Mouse (Mus musculus): ENCODE results near the gene Ptprn2. TPM values are rescaled to one million over a fixed set of nuclear protein-coding genes. Genes with fewer than 3 reads are reported as not detected.
A peak's percentile ranks its signal among the peaks of the same experiment; 100 is the strongest.

Ptprn2 gene
- polyA plus RNA-seq, 1 experiment from 2014 or later: 12.2 TPM

DNA sequence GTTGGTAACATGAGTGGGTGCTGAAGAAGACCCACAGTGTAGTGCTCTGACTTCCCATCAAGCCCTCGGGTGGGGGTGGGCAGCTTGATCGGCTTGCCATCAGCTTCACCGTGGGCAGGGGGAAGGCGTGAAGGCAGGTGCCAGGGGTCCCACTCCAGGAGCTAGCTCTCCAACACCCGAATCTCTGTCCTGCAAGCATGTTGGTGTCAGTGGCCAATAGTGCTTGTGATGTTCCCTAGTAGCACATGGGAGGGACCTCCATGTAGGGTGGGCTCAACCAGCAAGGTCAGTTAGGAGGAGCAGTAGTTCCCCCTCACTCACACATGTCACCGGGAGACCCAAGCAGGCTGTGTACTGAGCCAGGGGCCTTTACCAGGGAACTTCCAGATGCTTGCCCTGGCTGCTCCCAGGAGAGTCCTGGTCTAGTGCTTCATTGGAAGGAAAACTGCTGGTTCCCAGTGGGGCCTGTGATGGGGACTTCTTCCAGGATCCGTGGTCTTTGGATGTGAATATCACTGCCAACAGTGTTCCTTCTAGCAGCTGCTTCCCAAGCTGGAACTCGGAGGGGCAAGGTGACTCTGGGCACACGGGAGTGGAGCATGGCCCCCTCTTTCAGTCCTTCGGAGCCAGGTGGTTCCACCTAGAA, 569.5 kb downstream of the Ptprn2 start:
- Histone ChIP-seq H3K4me3 (no peak overlapping the region), H3K27me3 (peaks cover 6% of the 10 kb centered on the region; the same call in 1 of the 2 replicates), H3K9me3 (no peaks in the 10 kb centered on the region), H3K4me2 (replicated peaks) (peak overlapping the region; percentile 40; the same call in 1 of the 2 replicates), H3K4me1 (peaks cover 43% of the 10 kb centered on the region), H3K27ac (replicated peaks) (peak overlapping the region; percentile 98), H3K9ac (replicated peaks) (no peak overlapping the region), H3K36me3 (no peaks in the 10 kb centered on the region)
- peak; percentile 35 for ATAC-seq (ENCODE audit: low FRiP score, low read depth)
- 50% methylated on average over 10 of the region's 10 CpGs for WGBS

DNA sequence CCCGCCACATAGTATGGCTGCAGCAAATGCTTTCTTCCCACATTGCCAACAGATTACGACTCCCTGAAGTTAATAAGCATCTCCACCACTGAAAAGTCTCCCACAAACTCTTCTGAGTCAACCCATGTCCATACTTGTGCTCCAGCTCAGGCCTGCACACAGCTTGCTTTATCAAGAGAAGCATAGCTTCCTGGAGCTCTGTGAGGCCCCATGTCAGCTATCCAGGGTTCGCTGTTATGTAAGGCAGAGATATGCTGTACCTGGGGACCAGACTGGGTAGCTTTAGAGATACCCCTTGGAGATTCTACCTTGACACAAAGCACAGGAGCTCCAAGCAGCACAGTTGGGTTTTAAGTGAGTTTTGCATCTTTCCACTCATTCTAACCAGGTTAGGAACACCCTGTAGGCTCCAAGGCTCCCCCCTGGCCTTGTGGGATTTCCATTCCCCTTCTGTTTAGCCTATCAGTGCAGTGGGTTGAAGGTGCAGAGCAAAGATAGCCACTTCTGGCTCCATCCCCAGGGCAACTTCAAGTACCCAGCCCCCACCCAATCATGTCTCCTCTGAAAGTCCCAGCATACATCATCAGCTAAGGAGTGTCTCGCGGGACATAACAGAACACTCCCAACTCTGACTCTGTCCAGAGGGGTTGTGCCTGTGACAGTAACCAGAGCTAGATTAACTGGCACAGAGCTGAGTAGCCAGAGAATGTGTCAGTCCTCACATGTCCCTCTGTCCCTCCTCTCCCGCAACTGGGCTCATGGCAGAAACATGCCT, 572.9 kb downstream of the Ptprn2 start:
- H3K27me3 ChIP-seq: peaks cover 9% of the 10 kb centered on the region; the same call in 1 of the 2 replicates
- H3K4me3 ChIP-seq: no peak overlapping the region
- no peak overlapping the region for H3K4me2 ChIP-seq (replicated peaks)
- ATAC-seq (ENCODE audit: low FRiP score, low read depth): no peak
- H3K9ac ChIP-seq (replicated peaks): no peak overlapping the region
- H3K4me1 ChIP-seq: peaks cover 28% of the 10 kb centered on the region
- H3K27ac ChIP-seq (replicated peaks): no peak overlapping the region
- H3K9me3 ChIP-seq: no peaks in the 10 kb centered on the region
- WGBS: 87% methylated on average over 6 of the region's 6 CpGs
- no peaks in the 10 kb centered on the region for H3K36me3 ChIP-seq

DNA sequence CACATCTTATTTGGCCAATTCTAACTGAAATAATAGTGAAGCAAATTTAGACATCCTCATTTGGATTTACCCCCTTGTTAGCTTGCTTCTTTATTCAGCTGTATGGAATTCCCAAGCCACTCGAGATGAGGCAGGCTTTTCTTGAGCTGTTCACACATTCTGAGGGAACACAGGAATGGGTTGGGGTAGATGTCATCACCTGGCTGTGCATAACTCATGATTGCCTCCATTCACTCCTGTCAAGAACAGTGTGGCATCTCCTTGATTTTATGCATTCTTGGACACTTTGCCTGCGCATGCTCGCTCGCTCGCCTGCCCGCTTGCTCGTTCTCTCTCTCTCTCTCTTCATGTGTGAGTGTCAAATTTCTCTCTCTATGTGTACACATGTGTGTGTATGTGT, 573.5 kb downstream of the Ptprn2 start:
- Histone ChIP-seq H3K36me3 (no peaks in the 10 kb centered on the region), H3K4me3 (no peak overlapping the region), H3K4me2 (replicated peaks) (no peak overlapping the region), H3K9ac (replicated peaks) (no peak overlapping the region), H3K4me1 (peaks cover 22% of the 10 kb centered on the region), H3K9me3 (no peaks in the 10 kb centered on the region), H3K27me3 (peaks cover 9% of the 10 kb centered on the region; the same call in 1 of the 2 replicates), H3K27ac (replicated peaks) (no peak overlapping the region)
- 85% methylated on average over 7 of the region's 7 CpGs for WGBS
- ATAC-seq (ENCODE audit: low FRiP score, low read depth): no peak

DNA sequence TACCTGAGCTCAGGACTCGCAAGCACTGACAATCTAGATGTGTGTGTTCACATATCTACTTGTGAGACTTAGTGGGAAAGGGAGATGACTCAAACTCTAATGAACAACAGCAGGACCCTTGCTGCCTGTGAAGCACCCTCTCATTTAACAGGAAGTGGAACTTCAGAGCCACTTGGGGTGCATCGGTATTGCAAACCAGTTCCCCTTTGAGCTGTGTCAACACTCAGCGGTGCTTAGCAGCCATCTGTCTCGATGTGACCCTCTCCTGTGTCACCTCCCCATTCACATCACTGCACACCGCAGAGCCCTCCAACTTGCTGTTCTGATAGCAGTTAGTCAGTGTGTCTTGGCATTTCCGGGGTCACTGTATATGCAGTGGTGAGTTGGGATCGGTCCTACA, 592.1 kb downstream of the Ptprn2 start:
- no peaks in the 10 kb centered on the region for H3K4me1 ChIP-seq
- no peaks in the 10 kb centered on the region for H3K9me3 ChIP-seq
- no peaks in the 10 kb centered on the region for H3K27me3 ChIP-seq
- H3K27ac ChIP-seq (replicated peaks): no peak overlapping the region
- no peak overlapping the region for H3K4me3 ChIP-seq
- no peak for ATAC-seq (ENCODE audit: low FRiP score, low read depth)
- no peaks in the 10 kb centered on the region for H3K36me3 ChIP-seq
- H3K4me2 ChIP-seq (replicated peaks): no peak overlapping the region
- H3K9ac ChIP-seq (replicated peaks): no peak overlapping the region
- WGBS: 80% methylated on average over 7 of the region's 7 CpGs

DNA sequence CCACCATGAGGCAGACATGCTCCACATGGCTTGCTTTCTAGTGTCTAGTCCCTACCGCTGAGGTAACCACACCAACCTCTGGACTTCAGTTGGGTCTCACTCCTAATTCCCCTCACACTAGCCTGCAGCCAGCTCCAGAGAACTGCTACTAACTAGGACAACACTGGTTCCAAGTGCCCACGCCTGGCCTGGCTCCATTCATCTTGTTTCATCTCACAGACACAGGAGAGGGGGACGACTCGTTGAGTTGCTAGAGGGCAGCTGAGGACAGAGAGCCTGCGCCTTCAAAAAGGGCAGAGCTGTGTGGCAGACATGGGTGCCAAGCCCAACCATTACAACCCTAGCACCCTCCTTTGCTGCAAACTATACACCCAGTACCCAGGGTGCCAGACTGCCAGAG, 593.4 kb downstream of the Ptprn2 start:
- Histone ChIP-seq H3K9ac (replicated peaks) (no peak overlapping the region), H3K27me3 (no peaks in the 10 kb centered on the region), H3K27ac (replicated peaks) (no peak overlapping the region), H3K36me3 (no peaks in the 10 kb centered on the region), H3K4me3 (no peak overlapping the region), H3K4me1 (peaks cover 8% of the 10 kb centered on the region), H3K4me2 (replicated peaks) (no peak overlapping the region), H3K9me3 (no peaks in the 10 kb centered on the region)
- 84% methylated on average over 5 of the region's 5 CpGs for WGBS
- ATAC-seq (ENCODE audit: low FRiP score, low read depth): no peak

DNA sequence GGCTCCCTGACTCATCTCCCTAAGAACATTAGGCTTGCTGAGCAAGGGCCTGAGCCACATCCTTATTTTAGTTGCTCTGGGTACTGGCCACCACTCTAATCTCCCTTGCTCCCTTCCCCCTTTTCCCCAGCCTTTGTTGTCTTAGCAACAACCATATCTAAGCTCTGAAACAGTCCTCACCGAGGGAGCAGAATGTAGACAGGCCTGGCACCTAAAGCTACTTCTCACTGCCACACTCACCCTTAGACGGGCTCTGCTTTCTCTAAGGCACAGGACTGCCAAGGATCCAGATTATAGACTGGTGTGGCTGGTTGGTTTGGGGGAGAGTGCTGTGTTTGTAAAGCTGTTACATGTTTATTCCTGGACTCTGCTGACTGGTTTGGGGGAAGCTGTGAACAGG, 594.2 kb downstream of the Ptprn2 start:
- 34% methylated on average over 2 of the region's 2 CpGs for WGBS
- H3K4me1 ChIP-seq: peaks cover 15% of the 10 kb centered on the region
- H3K27me3 ChIP-seq: no peaks in the 10 kb centered on the region
- no peak overlapping the region for H3K4me2 ChIP-seq (replicated peaks)
- no peak overlapping the region for H3K4me3 ChIP-seq
- no peak overlapping the region for H3K27ac ChIP-seq (replicated peaks)
- no peaks in the 10 kb centered on the region for H3K36me3 ChIP-seq
- ATAC-seq (ENCODE audit: low FRiP score, low read depth): no peak
- no peaks in the 10 kb centered on the region for H3K9me3 ChIP-seq
- no peak overlapping the region for H3K9ac ChIP-seq (replicated peaks)

DNA sequence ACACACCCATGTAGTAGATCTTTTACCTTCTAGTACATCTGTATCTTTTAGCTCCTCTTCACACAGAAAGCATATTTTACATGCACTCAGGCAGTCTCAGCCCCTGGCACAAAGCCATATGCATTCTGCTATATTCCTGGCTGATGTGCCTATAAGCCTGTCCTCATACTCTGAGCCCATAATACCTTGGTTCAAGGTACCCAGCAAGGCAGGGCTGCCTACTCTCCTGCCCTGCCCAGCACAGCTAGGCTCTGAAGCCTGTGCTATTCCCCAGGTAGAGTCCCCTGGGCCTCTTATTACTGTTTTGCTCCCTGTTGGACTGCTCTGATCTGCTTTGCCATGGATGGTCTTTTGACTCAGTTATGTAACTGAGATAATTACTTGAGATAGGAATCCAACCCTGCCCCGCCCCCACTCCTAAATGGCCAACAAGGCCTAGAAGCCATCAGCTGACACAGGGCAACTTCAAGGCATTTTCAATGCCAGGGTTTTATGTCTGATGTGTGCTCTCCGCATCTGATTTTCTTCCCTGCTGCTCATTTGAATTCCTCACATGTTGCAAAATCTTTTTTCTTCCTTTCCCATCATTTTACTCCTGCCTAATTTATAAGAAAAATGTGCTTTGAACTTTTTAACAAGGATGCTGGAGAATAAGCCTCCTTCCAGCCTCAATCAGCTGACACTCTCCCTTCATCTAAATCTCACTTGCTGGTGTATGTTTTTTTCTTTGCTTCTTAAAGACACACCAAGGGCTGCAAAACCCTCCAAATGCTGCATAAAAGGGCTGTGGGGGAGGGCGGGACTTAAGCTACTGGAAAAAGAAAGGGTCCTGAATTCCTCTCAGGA, 598.6 kb downstream of the Ptprn2 start:
- WGBS: 44% methylated on average over 3 of the region's 3 CpGs
- Histone ChIP-seq H3K27me3 (no peaks in the 10 kb centered on the region), H3K4me1 (peaks cover 22% of the 10 kb centered on the region), H3K9ac (replicated peaks) (0 out of 2 replicates have a peak overlapping the region, but pooled peaks have one; percentile 21), H3K36me3 (no peaks in the 10 kb centered on the region), H3K9me3 (no peaks in the 10 kb centered on the region), H3K4me3 (no peak overlapping the region), H3K27ac (replicated peaks) (peak overlapping the region; percentile 78), H3K4me2 (replicated peaks) (0 out of 2 replicates have a peak overlapping the region, but pooled peaks have one; percentile 1)
- ATAC-seq (ENCODE audit: low FRiP score, low read depth): peak; percentile 63

DNA sequence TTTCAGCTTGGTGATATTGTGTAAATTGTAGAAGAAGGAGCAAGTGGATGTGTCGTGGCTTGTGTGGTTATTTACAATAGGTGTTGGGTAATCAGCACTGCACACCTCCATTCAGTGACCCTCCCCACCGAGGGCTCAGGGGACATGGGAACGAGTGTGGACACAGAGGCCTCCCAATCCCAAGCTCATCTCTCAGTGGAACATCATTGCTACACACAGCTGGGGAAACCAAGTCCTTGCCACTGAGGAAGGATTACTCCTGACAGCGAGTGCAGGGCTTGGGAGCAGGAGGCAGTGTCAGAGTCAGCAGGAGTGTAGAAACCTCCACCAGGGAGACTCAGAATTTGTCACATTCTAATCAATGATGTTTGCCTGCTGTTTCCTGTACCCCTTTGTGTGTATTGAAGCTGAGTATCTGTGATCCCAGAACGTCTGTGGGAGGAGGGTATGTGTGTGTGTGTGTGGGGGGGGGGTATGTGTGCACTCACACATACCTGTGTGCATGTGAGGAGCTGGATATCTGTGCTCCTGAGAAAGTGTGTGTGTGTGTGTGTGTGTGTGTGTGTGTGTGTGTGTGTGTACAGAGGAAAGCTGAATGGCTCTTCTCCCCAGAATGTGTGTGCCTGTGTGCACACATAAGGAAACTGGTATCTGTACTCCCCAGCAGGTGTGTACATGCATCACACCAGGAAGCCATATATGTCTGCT, 599.3 kb downstream of the Ptprn2 start:
- Histone ChIP-seq H3K27ac (replicated peaks) (peak overlapping the region; percentile 78), H3K9ac (replicated peaks) (0 out of 2 replicates have a peak overlapping the region, but pooled peaks have one; percentile 21), H3K27me3 (no peaks in the 10 kb centered on the region), H3K9me3 (no peaks in the 10 kb centered on the region), H3K36me3 (no peaks in the 10 kb centered on the region), H3K4me3 (no peak overlapping the region), H3K4me2 (replicated peaks) (0 out of 2 replicates have a peak overlapping the region, but pooled peaks have one; percentile 1), H3K4me1 (peaks cover 22% of the 10 kb centered on the region)
- 17% methylated on average over 5 of the region's 5 CpGs for WGBS
- ATAC-seq (ENCODE audit: low FRiP score, low read depth): peak; percentile 52; the same call in 1 of the 2 replicates

DNA sequence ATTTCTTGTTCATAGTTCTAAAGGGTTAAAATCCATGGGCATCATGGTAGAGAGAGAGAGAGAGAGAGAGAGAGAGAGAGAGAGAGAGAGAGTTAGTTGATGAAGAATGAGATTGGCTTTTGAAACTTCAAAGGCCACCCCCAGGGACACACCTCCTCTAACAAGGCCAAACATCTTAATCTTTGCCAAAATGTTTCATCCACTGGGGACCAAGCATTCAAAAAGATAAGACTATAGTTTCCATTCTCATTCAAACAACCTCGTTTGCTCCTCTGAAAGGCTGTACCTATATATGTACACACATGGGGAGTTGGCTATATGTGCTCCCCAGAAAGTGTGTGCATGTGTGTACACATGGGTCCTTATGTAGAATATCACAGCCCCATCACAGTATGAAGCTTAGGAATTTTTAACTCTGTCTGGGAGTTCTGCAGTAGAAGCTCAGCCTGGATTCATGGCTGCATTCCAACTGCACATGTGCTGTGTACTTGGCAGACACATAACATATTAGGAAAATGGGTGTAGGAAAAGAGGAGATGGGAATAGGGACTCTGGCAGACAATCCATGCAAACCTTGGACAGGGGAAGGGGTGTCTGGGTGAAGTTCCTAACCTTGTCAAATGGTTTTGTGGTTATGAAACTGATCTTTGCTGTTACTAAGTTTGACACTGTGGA, 600.3 kb downstream of the Ptprn2 start:
- Histone ChIP-seq H3K4me1 (peaks cover 22% of the 10 kb centered on the region), H3K27me3 (no peaks in the 10 kb centered on the region), H3K4me2 (replicated peaks) (no peak overlapping the region), H3K9ac (replicated peaks) (no peak overlapping the region), H3K4me3 (no peak overlapping the region), H3K9me3 (no peaks in the 10 kb centered on the region), H3K36me3 (no peaks in the 10 kb centered on the region), H3K27ac (replicated peaks) (no peak overlapping the region)
- 56% methylated on average over 1 of the region's 1 CpGs for WGBS
- ATAC-seq (ENCODE audit: low FRiP score, low read depth): no peak

DNA sequence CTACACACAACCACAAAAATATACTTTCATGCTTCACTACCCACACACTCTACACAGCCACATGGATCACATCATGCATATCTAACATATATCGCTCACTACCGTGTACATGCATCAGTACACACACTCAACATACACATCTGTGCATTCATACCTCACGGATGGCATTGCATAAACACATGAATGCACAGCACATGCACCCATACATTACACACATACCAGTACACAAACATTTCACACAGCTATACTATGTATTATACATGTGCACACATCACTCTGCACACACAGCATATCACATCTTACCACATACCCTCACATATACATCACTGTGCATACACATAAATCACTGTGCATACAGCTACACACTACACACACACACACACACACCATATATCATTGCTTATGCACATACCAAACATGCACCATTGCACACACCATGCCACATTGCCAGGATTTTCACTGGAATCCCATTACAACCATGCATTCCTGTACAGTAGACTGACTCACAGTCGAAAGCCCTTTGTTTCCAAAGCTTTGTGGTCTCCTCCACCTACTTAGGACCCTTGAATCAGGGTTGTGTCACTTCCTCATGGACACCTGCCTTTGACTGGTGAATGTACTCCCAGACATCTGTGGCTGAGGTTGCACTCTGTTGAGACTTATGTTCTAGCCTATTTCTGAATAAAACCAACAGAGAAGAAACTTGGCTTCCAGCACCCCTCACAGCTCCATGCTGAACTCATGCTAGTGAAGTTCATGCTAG, 607.0 kb downstream of the Ptprn2 start:
- Histone ChIP-seq H3K27ac (replicated peaks) (no peak overlapping the region), H3K9me3 (no peaks in the 10 kb centered on the region), H3K9ac (replicated peaks) (no peak overlapping the region), H3K4me3 (no peak overlapping the region), H3K36me3 (no peaks in the 10 kb centered on the region), H3K27me3 (0 out of 2 replicates have a peak, but pooled peaks cover 3% of the 10 kb centered on the region), H3K4me1 (no peaks in the 10 kb centered on the region), H3K4me2 (replicated peaks) (no peak overlapping the region)
- ATAC-seq (ENCODE audit: low FRiP score, low read depth): no peak
- whole genome bisulfite sequencing: 92% methylated on average over 4 of the region's 4 CpGs

Measured in midbrain, embryonic 12.5 days (tissue).